Mouse (Mus musculus): Measurements from ENCODE around the gene Wdr77.
"Not testable (repeated sequence)": the region's sequence is repeated elsewhere in the genome, so short reads cannot be mapped to it uniquely, and the experiment has no call there.

The Wdr77 gene

DNA sequence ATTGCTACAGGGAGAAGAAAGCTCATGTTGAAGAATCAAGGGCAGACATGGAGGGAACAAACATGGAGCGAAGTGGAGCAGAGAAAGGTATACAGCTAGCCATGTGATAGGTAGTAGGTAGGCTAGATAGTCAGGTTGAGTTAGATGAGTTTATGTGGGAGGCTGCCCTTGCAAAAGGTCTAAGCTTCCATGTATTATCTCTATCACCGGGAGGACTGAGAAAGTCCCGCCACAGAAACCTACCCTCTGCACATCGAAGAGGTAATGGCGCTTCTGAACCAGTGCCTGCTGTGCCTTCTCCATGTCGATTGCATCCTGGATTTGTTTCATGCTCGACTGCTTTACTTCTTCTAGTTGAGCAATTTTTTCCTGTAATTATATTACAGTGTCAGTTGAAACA is 7.8 kb upstream of the Wdr77 start:
- DNase-seq (ENCODE audit: low spot score) = no peak

DNA sequence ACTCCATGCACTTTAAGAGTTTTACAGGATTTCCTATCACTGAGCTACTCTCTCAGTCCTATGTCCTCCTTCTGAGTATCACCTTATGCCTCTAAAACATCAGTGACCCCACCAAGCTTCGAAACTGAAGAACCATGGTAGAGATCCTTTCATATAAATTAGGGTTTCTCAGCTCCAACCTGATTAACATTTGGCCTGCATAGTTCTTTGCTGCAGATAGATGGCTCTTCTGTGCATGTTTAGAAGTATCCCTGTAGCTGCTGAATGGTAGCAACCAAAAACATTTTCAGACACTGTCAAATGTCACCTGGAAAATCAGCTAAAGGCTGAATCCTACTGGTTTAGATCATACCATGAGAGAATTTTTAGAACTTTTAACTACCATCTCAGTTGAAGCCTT is 1.9 kb upstream of the Wdr77 start:
- no peak for DNase-seq (ENCODE audit: low spot score)

DNA sequence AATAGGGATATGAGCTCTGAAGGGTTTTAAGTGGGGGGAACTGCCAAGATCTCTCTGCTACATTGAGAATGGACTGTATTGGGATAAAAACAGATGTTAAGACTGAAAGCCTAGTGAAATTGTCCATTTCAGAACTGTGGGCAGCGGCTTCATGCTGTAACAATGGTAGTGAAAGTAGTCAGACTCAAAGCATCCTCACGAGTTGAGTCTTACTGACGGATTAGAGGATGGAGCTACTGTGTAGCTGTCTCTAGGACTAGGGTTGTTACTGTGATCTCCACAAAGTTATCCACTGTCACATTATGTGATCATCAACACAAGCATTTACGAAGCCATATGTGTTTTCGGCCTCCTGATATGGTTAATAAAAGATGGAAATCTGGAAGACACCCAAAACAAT is 965 bp upstream of the Wdr77 start:
- DNase-seq (ENCODE audit: low spot score) = no peak

DNA sequence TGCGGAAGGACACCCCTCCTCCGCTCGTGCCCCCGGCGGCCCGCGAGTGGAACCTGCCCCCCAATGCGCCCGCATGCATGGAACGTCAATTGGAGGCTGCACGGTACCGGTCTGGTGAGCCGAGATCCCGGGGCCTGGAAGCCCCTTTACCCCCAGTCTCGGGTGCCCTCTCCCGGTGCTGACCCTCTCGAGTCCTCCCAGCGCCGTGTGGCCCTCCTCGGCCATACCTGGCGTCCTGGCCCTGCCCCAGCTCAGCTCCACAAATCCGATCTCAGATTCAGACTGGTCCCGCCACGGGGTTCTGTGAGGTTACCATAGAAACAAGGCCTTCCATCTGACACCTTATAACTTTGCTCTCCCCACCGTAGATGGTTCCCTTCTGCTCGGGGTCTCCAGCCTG is 416 bp downstream of the Wdr77 start:
- no peak for DNase-seq (ENCODE audit: low spot score)

DNA sequence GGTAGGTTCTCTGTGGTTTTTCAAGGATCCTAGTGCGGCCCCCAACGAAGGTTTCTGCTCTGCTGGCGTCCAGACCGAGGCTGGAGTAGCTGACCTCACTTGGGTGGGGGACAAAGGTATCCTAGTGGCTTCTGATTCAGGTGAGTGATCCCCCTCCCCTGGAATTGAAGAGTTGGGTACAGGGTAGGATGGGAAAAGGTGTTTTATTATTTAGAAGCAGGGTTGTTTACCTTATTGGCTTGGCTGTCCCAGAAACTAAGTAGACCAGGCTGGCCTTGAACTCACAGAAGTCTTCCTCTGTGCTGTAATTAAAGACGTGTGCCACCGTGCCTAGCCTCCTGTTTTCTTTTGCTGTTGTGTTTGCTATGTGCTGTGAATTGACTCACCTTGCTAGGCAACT is 830 bp downstream of the Wdr77 start, which contains the start of gene Atp5f1:
Gene Atp5f1 (minus strand): TSS at position 101 of the 400 bp plus-strand sequence.
- DNase-seq (ENCODE audit: low spot score) = no peak

DNA sequence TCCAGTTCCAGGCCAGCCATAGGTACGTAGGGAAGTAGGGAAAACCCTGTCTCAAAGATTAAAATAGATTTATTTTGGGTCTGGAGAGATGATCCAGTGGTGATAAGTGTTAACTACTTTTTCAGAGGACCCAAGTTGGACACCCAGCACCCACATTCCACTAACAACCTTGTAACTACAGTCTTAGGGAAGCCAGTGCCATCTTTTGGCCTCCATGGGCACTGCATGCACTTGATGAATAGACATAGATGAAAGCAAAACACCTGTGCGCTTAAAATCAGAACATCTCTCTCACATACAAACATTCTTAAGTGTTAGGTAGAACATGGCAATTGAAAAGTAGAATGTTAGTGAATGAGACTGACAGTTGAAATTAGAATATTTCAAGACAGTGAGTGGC is 1.5 kb downstream of the Wdr77 start:
- DNase-seq (ENCODE audit: low spot score) = no peak

DNA sequence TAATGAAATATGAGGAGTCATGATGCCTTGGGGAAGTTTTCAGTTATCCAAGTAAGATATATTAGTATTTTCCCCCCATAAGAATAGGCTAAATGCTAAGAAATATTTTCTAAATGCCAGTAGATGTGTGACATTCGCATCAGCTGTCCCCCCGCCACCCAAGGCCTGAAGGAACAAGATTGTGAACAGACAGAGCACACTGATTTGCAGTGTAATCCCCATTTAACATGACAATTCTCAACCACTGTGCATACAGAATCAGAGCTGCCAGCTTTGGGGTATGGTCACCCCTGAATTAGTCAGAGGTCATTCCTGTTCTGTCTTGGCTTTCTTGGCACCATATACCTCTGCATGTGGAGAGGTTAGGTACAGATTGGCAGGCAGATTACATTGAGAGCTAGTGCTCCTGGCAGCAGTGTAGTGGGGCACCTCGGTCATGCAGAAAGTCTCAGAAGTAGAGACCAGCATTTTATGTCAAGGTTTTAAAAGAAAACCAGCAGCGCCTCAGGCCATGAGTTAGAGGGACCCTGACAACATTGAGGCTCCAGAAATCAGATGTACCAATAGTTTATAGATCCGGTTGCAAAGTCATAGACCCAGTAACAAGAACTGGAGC is 12.8 kb downstream of the Wdr77 start:
- DNase-seq (ENCODE audit: low spot score) = no peak

DNA sequence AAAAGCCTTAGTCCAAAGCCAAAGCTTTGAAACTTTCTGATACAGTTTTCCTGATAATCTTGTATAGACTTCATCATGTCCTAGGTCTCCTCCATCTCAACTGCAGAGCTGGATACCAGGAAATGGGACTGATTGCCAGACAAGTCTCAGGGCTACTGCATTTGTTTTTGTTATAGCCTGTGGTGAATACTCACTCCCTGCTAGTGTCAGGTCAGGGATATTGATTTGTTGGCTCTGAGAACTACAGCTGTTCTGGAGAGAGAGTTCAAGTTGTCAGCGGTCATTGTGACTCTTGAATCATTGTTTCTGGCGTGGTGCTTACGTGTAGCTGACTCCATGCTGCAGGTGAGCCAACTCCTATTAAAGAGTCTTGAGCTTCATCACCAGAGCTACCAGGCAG is 14.2 kb downstream of the Wdr77 start, which contains the start of gene Ovgp1:
Gene Ovgp1 (plus strand): TSS at position 301 of the 400 bp plus-strand sequence.
- DNase-seq (ENCODE audit: low spot score) = no peak

DNA sequence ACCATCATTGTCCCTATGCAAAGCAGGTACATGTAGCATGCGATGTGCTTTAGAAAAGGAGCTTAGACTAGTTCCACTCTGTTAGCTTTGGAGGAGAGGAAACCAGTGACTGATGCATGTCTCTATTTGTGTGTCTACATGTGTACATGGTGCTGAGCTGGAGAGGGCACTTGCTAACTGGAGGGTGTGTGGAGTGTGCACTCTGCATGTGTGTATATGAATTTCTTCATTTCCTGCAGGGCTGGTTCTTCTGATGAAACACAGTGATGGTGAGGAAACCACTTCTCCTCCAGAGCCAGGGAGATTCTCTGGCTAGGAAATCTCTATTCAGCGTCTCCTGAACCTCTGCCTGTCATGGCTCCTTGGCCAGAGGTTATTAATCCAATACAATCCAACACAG is 15.0 kb downstream of the Wdr77 start:
- DNase-seq (ENCODE audit: low spot score) = no peak

DNA sequence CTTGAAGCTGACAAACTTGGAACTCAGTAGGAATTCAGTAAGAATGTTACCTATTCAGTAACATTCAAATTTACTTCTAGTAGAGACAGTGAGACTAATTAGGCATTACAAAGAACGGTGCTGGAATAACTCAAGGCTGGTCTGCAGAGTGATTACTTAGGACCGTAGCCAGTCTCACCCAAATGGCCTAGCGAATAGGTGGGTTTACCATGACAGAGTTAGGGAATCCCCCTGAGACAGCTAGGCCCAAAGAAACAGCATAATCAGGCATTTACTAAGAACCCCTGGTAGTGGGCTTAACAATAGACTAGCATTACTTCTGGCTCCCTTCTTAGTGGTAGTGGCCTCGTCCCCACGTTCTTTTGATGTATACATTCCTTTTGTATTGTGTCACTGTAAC is 30.4 kb downstream of the Wdr77 start:
- DNase-seq (ENCODE audit: low spot score) = not testable (repeated sequence)

DNA sequence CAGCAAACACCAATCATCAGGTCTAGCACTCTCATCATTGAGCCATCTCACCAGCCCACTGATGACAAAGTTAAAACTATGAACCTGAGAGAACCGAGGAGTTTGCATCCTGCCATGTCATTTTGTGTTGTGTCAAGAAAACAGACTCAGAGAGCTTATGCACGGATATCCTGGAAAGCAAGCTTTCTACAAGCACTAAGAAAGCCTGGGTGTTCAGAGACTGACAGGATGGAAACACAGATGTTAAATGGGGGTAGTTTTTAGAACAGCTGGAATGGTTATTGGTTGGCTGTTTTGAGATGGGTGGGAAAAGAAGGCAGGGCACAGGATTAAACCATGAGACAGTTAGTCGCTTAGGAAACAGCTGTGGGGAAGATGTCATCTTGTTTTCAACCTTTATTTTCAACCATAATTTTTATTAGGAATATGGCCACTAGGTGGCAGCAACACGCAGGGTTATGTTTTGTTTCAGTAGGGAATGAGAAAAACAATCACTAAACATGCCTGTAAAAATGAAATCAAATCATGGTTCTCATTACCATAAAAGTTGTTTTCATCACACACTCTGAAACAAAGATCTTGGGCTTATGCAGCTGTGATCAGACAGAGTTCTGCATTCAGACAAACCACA is 32.6 kb downstream of the Wdr77 start:
- no peak for DNase-seq (ENCODE audit: low spot score)

DNA sequence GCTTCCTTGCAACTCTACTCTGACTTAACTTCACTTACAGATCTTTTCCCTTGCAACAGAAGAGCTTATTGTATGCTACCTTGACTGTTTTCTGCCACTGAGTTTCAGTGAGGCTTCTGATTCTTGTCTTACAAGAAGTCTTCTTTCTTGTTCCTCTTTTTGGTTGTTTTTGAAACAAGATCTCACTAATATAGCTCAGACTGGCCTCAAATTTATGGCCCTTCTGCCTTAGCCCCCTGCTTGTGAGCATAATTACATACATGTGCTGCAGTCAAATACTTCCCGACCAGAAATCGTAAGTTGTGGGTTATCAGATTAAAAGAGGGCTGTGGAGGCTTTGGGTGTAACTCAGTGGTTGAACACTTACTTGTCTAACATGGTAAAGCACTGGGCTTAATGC is 35.6 kb downstream of the Wdr77 start:
- DNase-seq (ENCODE audit: low spot score) = no peak

DNA sequence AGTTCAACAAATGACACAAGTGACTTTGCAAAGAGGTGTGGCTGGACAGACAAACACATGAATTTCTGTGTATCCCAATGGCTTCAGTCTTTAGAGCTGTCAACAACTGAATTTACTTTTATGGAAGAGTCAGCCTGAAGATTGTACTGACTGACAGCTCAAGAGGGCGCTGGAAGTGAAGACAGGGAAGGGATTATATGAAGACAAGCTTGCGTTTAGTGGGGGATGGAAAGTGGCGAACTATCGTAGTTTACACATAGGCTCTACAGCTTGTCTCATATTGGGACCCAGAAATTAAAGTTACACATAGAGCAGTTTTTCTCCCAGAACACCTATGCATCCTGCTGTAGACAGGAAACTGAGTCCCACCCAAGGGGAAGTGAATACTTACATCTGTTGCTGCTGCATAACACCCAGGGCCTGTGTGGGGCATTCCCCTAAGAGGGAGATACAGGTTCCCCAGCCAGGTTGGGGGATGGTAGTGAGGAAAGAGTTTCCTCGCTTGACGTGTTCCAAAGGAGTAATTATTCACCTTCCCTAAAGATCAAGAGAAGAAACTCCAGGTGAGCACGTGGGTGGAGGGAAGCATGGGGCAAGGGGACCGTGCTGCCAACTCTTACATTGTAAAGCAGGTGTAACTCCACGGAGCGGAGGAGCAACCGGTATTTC is 41.7 kb downstream of the Wdr77 start:
- DNase-seq (ENCODE audit: low spot score) = no peak

DNA sequence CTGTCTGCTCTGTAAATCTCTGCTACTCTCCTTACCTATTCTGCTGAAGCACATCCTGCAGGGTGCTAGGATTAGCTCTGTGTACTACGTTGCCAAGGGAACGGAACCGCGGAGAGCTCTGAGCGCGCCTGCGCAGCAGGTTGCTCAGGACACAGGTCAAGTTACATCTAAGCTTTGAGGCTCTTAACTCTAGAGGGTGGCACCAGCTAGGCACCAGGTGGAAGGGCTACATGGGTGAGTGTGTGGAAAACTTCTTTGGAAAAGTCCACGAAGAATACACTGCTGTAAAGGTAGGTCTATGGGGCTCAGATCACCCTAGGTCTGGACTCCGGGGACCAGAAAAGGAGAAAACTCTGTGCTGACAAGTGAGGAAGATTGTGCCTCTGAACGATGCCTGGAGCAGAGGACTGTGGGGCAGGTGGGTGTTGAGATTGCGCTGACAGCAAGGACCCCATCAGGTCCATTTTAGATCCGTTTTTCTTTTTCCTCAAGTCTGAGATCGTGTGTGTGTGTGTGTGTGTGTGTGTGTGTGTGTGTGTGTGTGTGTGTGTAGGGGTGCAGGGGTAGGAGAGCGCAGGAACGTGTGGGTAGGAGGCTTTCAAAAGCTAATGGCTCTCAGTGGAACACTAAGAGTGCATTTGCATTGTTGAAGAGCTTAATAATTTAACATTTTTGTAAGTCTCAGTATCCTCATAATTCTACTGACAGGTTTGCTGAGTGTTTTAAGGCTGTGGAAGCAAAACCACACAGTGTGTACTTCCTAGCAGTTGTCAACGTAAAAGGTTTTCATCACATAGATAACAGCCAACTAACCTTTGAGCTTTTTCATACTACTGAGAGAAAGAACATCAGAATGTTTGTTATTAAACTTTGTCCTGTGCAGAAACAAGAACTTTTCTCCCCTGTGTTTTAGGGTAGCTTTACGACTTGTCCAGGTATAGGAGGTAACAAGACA is 42.5 kb downstream of the Wdr77 start:
- peak; percentile 25 for DNase-seq (ENCODE audit: low spot score)

DNA sequence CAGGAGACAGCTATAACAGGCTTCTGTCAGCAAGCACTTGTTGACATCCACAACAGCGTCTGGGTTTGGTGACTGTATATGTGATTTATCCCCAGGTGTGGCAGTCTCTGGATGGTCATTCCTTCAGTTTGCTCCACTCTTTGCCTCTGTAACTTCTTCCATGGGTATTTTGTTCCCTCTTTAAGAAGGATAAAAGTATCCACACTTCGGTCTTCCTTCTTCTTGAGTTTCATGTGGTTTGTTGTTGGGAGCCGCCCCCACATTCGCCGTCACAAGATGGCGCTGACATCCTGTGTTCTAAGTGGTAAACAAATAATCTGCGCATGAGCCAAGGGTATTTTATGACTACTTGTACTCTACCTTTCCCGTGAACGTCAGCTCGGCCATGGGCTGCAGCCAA is 44.2 kb downstream of the Wdr77 start:
- DNase-seq (ENCODE audit: low spot score) = not testable (repeated sequence)

DNA sequence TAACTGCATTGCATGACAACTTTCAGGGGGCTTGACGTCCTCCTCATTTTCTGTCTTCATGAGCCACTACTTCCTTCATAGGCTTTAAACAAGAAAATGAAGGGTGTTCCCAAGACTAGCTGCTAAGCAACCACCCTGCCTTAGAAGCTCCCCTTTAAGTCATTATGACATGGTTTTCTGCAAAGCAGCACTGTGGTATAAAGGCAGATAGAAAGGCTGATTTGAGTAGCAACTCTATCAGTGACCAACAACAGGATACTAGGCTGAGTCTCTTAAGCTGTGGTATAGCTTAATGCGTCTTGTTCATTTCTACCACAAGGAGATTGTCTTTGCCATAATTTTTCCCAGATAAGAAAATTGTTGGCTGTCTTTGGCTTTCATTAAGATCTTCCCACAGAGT is 55.4 kb downstream of the Wdr77 start, which contains the start of gene Pifo:
Gene Pifo (minus strand): TSS at position 101 of the 400 bp plus-strand sequence.
- no peak for DNase-seq (ENCODE audit: low spot score)
